Mouse (Mus musculus) cortical plate, adult 2 months (tissue): Measurements from ENCODE around the gene Nck1. TPM values are rescaled to one million over a fixed set of nuclear protein-coding genes. Genes with fewer than 3 reads are reported as not detected.

Experiments used
- H3K27ac ChIP-seq: fragments of 200-500 bp; 2 replicates; pipeline ENCODE4 v1.5.1; 2012; ENCODE audit warnings: low read length, control low read depth, inconsistent platforms; ENCODE audit not compliant: insufficient read depth
- H3K4me1 ChIP-seq: fragments of 200-500 bp; 2 replicates; pipeline ENCODE4 v1.6.1; 2011; ENCODE audit warnings: low read length; ENCODE audit not compliant: control insufficient read depth, insufficient read depth
- H3K4me3 ChIP-seq: fragments of 200-500 bp; 2 replicates; pipeline ENCODE4 v1.5.1; 2011; ENCODE audit warnings: mild to moderate bottlenecking, low read length, control low read depth; ENCODE audit not compliant: insufficient read depth
- CTCF ChIP-seq: fragments of 200-500 bp; IDR thresholded peaks from 2 replicates; pipeline ENCODE4 v1.5.1; 2011; ENCODE audit warnings: mild to moderate bottlenecking, control low read depth, low read length; ENCODE audit not compliant: insufficient read depth; ENCODE audit errors: extremely low read depth
- POLR2A ChIP-seq: fragments of 200-500 bp; IDR thresholded peaks from 2 replicates; pipeline ENCODE4 v1.6.1; 2011; ENCODE audit warnings: mild to moderate bottlenecking, low read length, control low read depth; ENCODE audit not compliant: insufficient read depth; ENCODE audit errors: extremely low read depth
- polyA plus RNA-seq: library from polyadenylated mRNA; depleted of rRNA; stranded (reverse); fragments of >200 nt; gene quantifications from 2 replicates; pipeline ENCODE4 v1.2.3, GENCODE M21; 2012

Gene Nck1
- polyA plus RNA-seq, 1 experiment, result 27.2 TPM

- H3K4me1 ChIP-seq, result no peaks in the 10 kb centered on the region; the same call in 1 of the 2 replicates
- TF ChIP-seq CTCF, result no peak
- no peak for TF ChIP-seq POLR2A
Measured at GRCm38 (mm10) chr9:100544948-100545714, 803 bp downstream of the Nck1 start.

DNA sequence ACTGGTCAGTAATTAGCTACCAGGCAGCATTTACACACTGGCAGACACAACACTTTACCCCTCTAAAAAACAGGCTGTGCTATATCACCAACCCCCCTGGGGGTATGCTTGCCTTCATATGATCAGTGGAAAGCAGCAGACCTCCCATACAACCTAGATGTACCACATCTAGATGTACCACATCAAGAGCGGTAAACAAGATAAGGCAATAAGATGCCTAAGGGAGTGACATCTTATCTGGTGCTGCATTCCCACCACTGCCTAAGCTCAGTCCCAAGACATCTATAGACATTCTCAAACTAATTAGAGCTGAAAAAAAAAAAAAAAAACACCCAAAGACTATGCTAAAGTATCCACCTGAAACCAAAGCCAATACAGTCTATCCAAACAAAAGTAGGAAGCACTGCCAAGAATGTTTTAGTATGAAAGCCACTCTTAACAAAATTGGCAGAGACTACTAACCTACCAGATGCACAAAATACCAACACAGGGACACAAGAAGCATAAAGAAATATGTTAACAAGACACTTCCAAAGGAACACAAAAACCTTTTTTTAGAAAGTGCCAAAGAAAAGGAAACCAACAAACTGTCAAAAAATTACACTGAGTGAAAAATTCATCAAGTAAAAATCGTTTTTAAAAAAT lies 10.2 kb downstream of the Nck1 start:
- Histone ChIP-seq H3K27ac (no peak overlapping the region), H3K4me3 (no peak overlapping the region), H3K4me1 (peaks cover 4% of the 10 kb centered on the region; the same call in 1 of the 2 replicates)
- TF ChIP-seq POLR2A, result no peak
- no peak for TF ChIP-seq CTCF

More at GRCm38 (mm10) chr9:100544948-100545714, 803 bp downstream of the Nck1 start:
- Histone ChIP-seq H3K4me3 (peak overlapping the region; percentile 76), H3K27ac (peak overlapping the region; percentile 88)

DNA sequence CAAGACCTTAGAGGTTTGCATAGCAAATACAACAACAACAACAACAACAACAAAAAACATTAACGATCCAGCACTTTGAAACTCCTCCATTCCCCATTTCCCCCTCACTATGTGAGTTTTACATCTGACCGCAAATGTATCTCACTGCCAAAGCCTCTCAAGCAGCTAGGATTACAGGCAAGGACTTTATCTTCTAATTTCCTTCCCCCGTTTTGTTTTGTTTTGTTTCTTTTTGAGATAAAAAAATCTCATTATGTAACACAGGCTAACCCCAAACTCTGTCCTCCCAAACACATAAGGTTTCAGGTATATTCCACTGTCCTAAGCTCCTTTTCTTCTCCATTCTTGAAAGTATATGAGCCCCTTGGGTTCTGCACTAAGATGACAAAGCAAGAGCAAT lies 11.2 kb downstream of the Nck1 start:
- no peak overlapping the region for H3K4me3 ChIP-seq
- H3K4me1 ChIP-seq, result peaks cover 4% of the 10 kb centered on the region; the same call in 1 of the 2 replicates
- no peak overlapping the region for H3K27ac ChIP-seq
- TF ChIP-seq CTCF (no peak), POLR2A (no peak)

- Histone ChIP-seq H3K4me3 (no peak overlapping the region), H3K27ac (no peak overlapping the region), H3K4me1 (peaks cover 4% of the 10 kb centered on the region; the same call in 1 of the 2 replicates)
- TF ChIP-seq CTCF, result no peak
- no peak for TF ChIP-seq POLR2A
Measured at GRCm38 (mm10) chr9:100532847-100533505, 13.0 kb downstream of the Nck1 start.

GRCm38 (mm10) chr9:100531296-100531695 lies 14.6 kb downstream of the Nck1 start:
- Histone ChIP-seq H3K4me3 (no peak overlapping the region), H3K4me1 (peaks cover 4% of the 10 kb centered on the region; the same call in 1 of the 2 replicates), H3K27ac (no peak overlapping the region)
- TF ChIP-seq POLR2A, result no peak
- no peak for TF ChIP-seq CTCF

GRCm38 (mm10) chr9:100525225-100525624 lies 20.7 kb downstream of the Nck1 start:
- TF ChIP-seq CTCF (no peak), POLR2A (no peak)
- Histone ChIP-seq H3K27ac (no peak overlapping the region), H3K4me3 (no peak overlapping the region), H3K4me1 (no peaks in the 10 kb centered on the region)

GRCm38 (mm10) chr9:100522029-100522428 lies 23.9 kb downstream of the Nck1 start:
- TF ChIP-seq POLR2A (no peak), CTCF (no peak)
- Histone ChIP-seq H3K27ac (no peak overlapping the region), H3K4me3 (no peak overlapping the region), H3K4me1 (no peaks in the 10 kb centered on the region)

GRCm38 (mm10) chr9:100520586-100520985 lies 25.3 kb downstream of the Nck1 start:
- no peak overlapping the region for H3K27ac ChIP-seq
- H3K4me1 ChIP-seq, result no peaks in the 10 kb centered on the region
- peak; percentile 67 for TF ChIP-seq CTCF
- no peak for TF ChIP-seq POLR2A
- no peak overlapping the region for H3K4me3 ChIP-seq

DNA sequence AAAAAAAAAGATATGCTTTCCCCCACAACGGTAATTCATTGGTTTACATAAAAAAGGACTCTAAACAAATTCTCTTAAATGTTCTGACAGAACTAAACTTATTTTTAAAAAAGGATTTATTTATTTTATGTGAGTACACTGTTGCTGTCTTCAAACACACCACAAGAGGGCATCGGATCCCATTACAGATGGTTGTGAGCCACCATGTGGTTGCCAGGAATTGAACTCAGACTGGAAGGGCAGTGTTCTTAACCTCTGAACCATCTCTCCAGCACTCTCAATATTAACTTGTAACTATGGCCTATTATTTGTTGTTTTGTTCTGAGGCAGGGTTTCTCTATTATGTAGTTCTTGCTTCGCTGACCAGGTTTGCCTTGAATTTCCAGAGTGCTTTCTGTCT lies 25.9 kb downstream of the Nck1 start:
- H3K4me1 ChIP-seq, result no peaks in the 10 kb centered on the region
- no peak overlapping the region for H3K4me3 ChIP-seq
- TF ChIP-seq CTCF (0 out of 2 replicates have a peak, but pooled peaks have one; percentile 10), POLR2A (no peak)
- no peak overlapping the region for H3K27ac ChIP-seq

DNA sequence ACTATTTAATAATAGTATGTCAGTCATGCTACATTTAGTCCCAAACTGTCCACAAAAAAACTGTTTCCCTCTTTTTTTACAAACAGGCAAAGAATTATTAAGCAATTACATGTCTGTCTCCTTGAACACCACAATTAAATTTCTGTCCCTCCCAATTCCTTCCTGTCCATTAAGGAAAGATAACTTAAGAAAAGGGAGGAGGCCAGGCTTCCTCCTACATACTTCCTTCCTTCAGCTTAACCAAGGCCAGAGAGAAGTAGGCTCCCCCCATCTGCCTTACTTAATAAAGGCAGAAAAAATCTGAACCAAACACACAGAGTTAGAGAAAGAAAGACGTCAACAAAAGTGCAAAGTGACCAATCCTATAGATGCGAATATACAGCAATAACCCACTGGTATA lies 38.4 kb downstream of the Nck1 start:
- Histone ChIP-seq H3K4me3 (no peak overlapping the region), H3K27ac (no peak overlapping the region), H3K4me1 (no peaks in the 10 kb centered on the region; the same call in 1 of the 2 replicates)
- TF ChIP-seq POLR2A (no peak), CTCF (no peak)
